Mouse (Mus musculus) heart, embryonic 16.5 days (tissue): ENCODE measurements around the gene Sparcl1. TPM values are rescaled to one million over a fixed set of nuclear protein-coding genes. Genes with fewer than 3 reads are reported as not detected.

Source experiments
- ATAC-seq: fragments of 200-750 bp; cut with Nextera tagmentation; replicated peaks from 2 replicates; pipeline ENCODE4 v1.8.0; 2017; ENCODE audit warnings: moderate number of reproducible peaks; ENCODE audit not compliant: insufficient read depth, low FRiP score; ENCODE audit errors: extremely low read depth
- H3K27ac ChIP-seq: fragments of 300-500 bp; sonication (generic); 2 replicates; pipeline ENCODE4 v1.5.1; 2014; ENCODE audit warnings: mild to moderate bottlenecking, low read length, control low read depth, moderate library complexity
- H3K27me3 ChIP-seq: fragments of 300-500 bp; sonication (generic); 2 replicates; pipeline ENCODE4 v1.6.1; 2014; ENCODE audit warnings: low read length, mixed read lengths; ENCODE audit not compliant: control insufficient read depth, insufficient read depth
- H3K36me3 ChIP-seq: fragments of 300-500 bp; sonication (generic); 2 replicates; pipeline ENCODE4 v1.6.1; 2014; ENCODE audit not compliant: control insufficient read depth, insufficient read depth
- H3K4me1 ChIP-seq: fragments of 300-500 bp; sonication (generic); 2 replicates; pipeline ENCODE4 v1.6.1; 2014; ENCODE audit warnings: low read length, mixed read lengths; ENCODE audit not compliant: control insufficient read depth, insufficient read depth
- H3K4me2 ChIP-seq: fragments of 300-500 bp; sonication (generic); 2 replicates; pipeline ENCODE4 v1.6.1; 2014; ENCODE audit warnings: low read depth, mild to moderate bottlenecking, control low read depth, low read length
- H3K4me3 ChIP-seq: fragments of 300-500 bp; sonication (generic); 2 replicates; pipeline ENCODE4 v1.5.1; 2014; ENCODE audit warnings: mild to moderate bottlenecking, control low read depth, low read length
- H3K9ac ChIP-seq: fragments of 300-500 bp; sonication (generic); 2 replicates; pipeline ENCODE4 v1.6.1; 2014; ENCODE audit warnings: low read length, control low read depth
- H3K9me3 ChIP-seq: fragments of 300-500 bp; sonication (generic); replicated peaks from 2 replicates; pipeline ENCODE4 v1.6.1; 2016; ENCODE audit warnings: low read length; ENCODE audit not compliant: control insufficient read depth
- WGBS: fragments of 180-500 bp; shearing (Covaris S2); extraction: QIAGEN DNeasy Blood & Tissue Kit; methylation state at CpG from one replicate; pipeline ENCODE4 v1.1.7; 2014; 5-methylcytosine and 5-hydroxymethylcytosine counted together
- polyA plus RNA-seq: library from polyadenylated mRNA; unstranded; fragments of >200 nt; fragmentation: Nextera tagmentation; extraction: Ambion mirVana; gene quantifications from 2 replicates; pipeline ENCODE4 v1.2.1, GENCODE M21; 2015

Sparcl1 gene
- polyA plus RNA-seq, 1 experiment from 2014 or later, result 131 TPM

DNA sequence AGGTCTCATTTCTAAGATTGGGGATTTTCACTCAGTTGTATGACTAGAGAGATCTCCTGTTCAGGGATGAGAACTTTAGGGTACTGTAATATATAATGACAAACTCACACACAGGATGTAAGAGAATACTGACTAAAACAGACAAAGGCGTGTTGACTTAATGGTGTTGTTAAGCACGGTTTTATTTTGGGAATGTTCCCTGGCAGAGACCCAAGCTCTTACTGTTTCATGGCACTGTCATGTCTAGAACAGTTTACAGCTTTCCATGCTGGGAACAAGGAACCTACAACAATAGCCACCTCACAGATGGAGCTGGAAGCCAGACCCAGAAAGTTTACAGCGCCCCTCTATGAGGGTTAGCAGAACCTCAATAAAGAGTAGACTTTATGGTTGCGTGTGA, 2.4 kb upstream of the Sparcl1 start:
- Histone ChIP-seq H3K4me1 (peaks cover 30% of the 10 kb centered on the region), H3K9ac (no peak overlapping the region), H3K36me3 (no peaks in the 10 kb centered on the region), H3K27ac (peak overlapping the region; percentile 72), H3K4me2 (no peak overlapping the region), H3K27me3 (no peaks in the 10 kb centered on the region), H3K4me3 (no peak overlapping the region), H3K9me3 (no peaks in the 10 kb centered on the region)
- no peak; the same call in 1 of the 2 replicates for ATAC-seq
- WGBS, result 50% methylated on average over 4 of the region's 4 CpGs

DNA sequence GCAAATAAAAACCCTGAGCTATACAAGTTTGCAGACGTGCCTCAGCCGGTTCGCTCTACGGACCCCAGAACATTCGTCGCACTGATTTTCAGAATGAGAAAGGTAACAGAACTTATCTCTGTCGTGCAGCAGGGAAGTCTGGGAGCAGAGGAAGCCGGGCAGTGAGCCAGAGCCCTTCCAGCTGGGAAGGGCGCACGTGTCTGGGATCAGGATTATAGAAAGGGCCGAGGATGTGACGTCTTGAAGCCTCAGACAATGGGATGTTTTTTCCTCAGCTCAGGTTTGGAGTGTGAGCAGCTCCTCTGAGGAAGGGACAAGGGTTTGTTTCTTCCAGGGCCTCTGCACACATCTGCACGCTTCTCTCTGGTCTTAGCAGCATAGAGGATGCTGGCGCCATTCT, 1.6 kb upstream of the Sparcl1 start:
- Histone ChIP-seq H3K27me3 (no peaks in the 10 kb centered on the region), H3K36me3 (no peaks in the 10 kb centered on the region), H3K27ac (peak overlapping the region; percentile 90), H3K9me3 (no peaks in the 10 kb centered on the region), H3K4me3 (peak overlapping the region; percentile 22), H3K4me1 (peaks cover 30% of the 10 kb centered on the region), H3K4me2 (peak overlapping the region; percentile 48), H3K9ac (peak overlapping the region; percentile 43; the same call in 1 of the 2 replicates)
- ATAC-seq, result peak; percentile 67
- WGBS, result 19% methylated on average over 14 of the region's 14 CpGs

DNA sequence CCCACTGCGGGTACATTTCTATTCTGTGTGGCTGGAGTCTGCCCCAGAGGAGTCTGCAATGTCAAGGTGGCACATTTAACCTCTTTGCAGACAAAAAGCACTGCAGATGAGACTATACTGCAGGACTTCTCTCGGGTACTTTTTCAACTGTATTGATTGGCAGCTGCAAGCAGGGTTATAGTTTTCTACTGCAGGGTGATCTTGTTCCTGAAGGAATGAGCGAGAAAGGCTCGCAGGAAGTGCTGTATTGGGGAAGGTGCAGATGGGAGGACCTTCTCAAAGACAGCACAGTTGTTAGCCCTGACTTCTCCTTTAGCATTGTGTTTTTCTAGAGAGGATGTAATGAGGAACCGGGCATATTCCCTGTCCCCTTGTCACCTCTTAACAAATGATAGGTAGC, 1.0 kb downstream of the Sparcl1 start:
- Histone ChIP-seq H3K9ac (peak overlapping the region; percentile 73), H3K4me2 (peak overlapping the region; percentile 58), H3K27me3 (no peaks in the 10 kb centered on the region), H3K4me1 (peaks cover 54% of the 10 kb centered on the region), H3K27ac (peak overlapping the region; percentile 89), H3K9me3 (no peaks in the 10 kb centered on the region), H3K4me3 (peak overlapping the region; percentile 47), H3K36me3 (no peaks in the 10 kb centered on the region)
- 36% methylated on average over 5 of the region's 5 CpGs for WGBS
- ATAC-seq, result no peak

DNA sequence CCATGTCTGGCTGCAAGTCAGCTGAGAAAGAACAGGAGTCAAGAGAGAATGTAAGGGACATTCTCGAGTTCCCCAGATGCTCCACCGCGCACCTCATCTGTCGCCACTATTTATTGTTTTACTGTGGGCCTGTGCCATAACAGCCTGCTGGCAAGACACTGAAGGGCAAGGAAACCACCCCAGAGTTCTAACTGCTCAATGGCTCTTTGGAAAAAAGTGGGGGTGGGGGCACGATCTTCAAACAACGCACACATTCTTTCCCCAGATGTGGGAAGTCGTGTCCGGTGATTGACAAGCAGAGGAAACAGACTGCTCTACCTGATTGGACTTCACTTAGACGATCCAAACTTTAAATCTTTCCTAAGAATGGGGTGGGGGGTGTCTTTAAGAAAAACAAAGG, 1.5 kb downstream of the Sparcl1 start:
- no peak for ATAC-seq
- 10% methylated on average over 9 of the region's 9 CpGs for WGBS
- peak overlapping the region; percentile 73 for H3K9ac ChIP-seq

DNA sequence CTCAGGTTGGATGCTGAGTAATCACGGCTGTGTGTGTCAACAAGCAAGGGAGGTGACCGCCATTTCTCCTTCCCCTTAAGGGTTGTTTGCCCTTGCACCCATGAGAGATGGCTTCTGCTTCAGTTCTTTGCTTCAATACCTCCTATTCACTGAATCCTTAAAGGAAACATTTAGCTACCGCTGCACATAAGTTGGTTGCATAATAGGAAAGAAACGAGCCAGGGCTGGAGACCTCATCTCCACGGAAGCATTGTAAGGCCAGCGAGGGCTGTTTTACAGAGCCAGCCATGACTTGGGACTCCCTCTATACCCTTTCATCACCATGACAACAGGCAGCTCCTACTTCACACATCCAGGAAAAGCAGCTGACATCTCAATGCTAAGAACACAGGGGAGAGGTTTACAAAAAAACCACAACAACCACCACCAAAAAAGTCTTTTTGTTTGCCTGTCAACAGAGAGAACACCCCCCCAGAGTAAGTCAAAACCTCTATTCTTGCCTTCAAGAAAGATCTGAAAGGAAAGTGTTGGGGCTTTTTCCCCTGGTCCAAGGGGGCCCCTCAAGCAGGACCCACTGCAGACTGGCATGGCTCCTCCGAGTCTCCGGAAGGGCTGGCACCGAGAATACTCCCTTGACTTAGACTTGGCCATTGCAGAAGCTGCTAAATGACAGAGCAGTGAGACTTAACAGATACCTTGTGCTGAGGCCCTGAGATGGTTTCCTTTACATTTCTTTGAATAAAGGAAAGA, 3.2 kb downstream of the Sparcl1 start:
- Histone ChIP-seq H3K4me2 (peak overlapping the region; percentile 58), H3K9me3 (no peaks in the 10 kb centered on the region), H3K27ac (peak overlapping the region; percentile 68), H3K4me3 (peak overlapping the region; percentile 29), H3K36me3 (no peaks in the 10 kb centered on the region), H3K9ac (0 out of 2 replicates have a peak overlapping the region, but pooled peaks have one; percentile 22), H3K4me1 (peaks cover 46% of the 10 kb centered on the region), H3K27me3 (no peaks in the 10 kb centered on the region)
- no peak for ATAC-seq
- WGBS, result 54% methylated on average over 9 of the region's 9 CpGs

More for the DNA sequence above, 1.5 kb downstream of the Sparcl1 start:
- H3K4me2 ChIP-seq, result peak overlapping the region; percentile 58
- H3K4me1 ChIP-seq, result peaks cover 55% of the 10 kb centered on the region
- H3K36me3 ChIP-seq, result no peaks in the 10 kb centered on the region
- no peaks in the 10 kb centered on the region for H3K27me3 ChIP-seq
- peak overlapping the region; percentile 89 for H3K27ac ChIP-seq
- H3K4me3 ChIP-seq, result peak overlapping the region; percentile 47
- H3K9me3 ChIP-seq, result no peaks in the 10 kb centered on the region

DNA sequence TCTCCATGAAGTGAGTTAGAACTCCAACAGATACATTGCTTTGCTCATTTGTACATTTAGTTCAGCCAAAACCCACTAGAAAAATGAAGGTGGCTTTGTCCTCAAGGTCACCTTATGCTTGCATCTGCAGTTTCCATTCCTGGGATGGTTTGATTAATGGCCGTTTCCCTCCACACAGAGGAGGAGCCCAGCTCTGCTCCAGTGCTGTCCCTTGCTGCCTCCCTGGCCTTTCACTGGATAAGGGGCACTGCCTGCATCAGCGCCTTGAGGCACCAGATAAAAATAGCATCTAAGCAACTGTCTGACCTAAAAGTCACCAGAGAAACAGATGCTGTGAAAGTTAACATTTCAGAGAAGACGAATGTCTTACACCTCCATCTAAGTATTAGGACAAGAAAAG, 4.0 kb downstream of the Sparcl1 start:
- peak overlapping the region; percentile 53; the same call in 1 of the 2 replicates for H3K9ac ChIP-seq
- 26% methylated on average over 3 of the region's 3 CpGs for WGBS
- H3K27me3 ChIP-seq, result no peaks in the 10 kb centered on the region
- H3K4me1 ChIP-seq, result peaks cover 39% of the 10 kb centered on the region
- no peaks in the 10 kb centered on the region for H3K9me3 ChIP-seq
- ATAC-seq, result 0 out of 2 replicates have a peak, but pooled peaks have one; percentile 41
- H3K36me3 ChIP-seq, result no peaks in the 10 kb centered on the region
- H3K4me2 ChIP-seq, result peak overlapping the region; percentile 58
- H3K27ac ChIP-seq, result peak overlapping the region; percentile 82
- H3K4me3 ChIP-seq, result no peak overlapping the region; the same call in 1 of the 2 replicates

DNA sequence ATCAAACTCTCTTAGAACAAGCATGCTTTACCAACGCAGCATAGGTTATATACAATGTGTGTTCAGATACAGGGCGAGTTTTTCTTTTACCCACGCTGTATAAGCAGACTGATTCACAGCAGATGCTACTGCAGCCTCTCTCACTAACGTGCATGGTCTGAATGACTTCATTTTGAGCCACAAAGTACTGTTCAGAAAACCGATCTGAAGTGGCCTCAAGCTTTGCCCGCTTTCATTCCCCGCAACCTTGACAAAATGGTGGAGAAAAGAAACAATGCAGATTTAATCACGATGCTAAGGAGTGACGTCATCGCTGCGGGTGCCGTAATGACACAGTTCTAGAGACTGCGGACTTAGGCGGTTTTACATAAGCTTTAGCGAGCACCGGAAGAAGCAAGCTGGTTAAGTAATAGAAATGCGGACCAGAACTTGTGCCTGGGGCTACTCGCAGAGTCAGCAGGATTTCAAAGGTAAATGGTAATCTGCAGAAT, 4.6 kb downstream of the Sparcl1 start:
- H3K27ac ChIP-seq, result peak overlapping the region; percentile 82
- peaks cover 39% of the 10 kb centered on the region for H3K4me1 ChIP-seq
- H3K9ac ChIP-seq, result peak overlapping the region; percentile 53; the same call in 1 of the 2 replicates
- ATAC-seq, result no peak
- peak overlapping the region; percentile 24 for H3K4me3 ChIP-seq
- H3K36me3 ChIP-seq, result no peaks in the 10 kb centered on the region
- 28% methylated on average over 18 of the region's 18 CpGs for WGBS
- H3K27me3 ChIP-seq, result no peaks in the 10 kb centered on the region
- no peaks in the 10 kb centered on the region for H3K9me3 ChIP-seq
- peak overlapping the region; percentile 58 for H3K4me2 ChIP-seq

DNA sequence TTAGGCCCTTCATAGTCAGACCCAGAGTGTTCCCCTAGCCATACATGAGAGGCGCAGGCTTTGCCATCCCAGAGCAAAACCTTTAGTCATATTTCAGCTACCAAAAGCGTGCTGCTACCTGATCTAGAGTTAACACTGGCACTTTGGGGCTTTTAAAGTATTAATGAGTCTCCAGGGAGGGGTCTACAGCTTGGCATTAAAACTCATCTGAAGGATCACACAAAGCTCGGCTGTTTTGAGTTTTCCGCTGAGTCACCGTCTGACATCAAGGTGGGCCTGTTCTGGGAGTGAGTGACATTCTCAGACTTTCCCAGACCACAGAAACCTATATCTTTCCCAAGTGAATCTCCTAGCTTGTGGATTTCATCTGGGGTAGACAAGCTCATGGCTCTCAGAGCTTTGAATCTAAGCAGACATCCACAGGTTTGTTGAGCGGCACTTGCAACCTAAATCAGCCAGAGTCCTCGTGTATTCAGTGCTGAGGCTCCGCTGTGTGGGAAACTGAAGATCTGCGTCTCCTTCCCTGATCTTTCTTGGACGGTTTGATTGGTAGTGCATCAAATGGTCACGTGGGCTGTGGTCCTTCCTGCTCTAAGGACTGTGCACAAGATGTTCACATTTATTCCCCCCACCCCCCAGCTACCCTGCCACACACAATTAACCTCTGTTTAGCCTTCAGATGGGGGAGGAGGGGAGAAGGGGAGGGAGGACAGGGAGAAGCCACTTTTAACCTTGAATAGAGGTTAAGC, 5.2 kb downstream of the Sparcl1 start:
- H3K4me3 ChIP-seq, result no peak overlapping the region
- WGBS, result 65% methylated on average over 11 of the region's 11 CpGs
- peaks cover 34% of the 10 kb centered on the region for H3K4me1 ChIP-seq

DNA sequence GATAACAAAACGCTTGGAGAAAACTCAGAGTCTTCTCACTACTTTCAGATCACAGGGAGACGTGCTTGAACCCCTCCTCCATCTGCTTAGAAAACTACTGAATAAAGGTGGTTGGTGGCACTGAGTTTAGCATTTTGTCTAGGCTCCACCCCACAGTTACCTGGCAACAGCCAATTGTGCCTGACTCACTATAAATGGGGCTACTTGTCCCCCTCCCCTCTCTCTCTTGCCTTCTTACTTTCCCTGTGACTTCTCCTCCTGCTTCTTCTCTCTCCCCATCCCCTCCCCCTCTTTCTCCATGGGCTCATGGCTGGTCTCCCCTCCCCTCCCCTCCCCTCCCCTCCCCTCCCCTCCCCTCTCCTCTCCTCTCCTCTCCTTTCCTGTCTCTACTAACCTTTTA, 9.4 kb downstream of the Sparcl1 start:
- no peak overlapping the region for H3K27ac ChIP-seq
- H3K4me2 ChIP-seq, result no peak overlapping the region
- no peak overlapping the region for H3K4me3 ChIP-seq
- ATAC-seq, result no peak
- H3K4me1 ChIP-seq, result peaks cover 27% of the 10 kb centered on the region
- H3K9me3 ChIP-seq, result no peaks in the 10 kb centered on the region
- H3K36me3 ChIP-seq, result no peaks in the 10 kb centered on the region
- 75% methylated on average over 2 of the region's 2 CpGs for WGBS
- H3K9ac ChIP-seq, result no peak overlapping the region
- no peaks in the 10 kb centered on the region for H3K27me3 ChIP-seq

More for the DNA sequence above, 5.2 kb downstream of the Sparcl1 start:
- no peaks in the 10 kb centered on the region for H3K27me3 ChIP-seq
- H3K9ac ChIP-seq, result peak overlapping the region; percentile 53
- peak overlapping the region; percentile 58 for H3K4me2 ChIP-seq
- H3K27ac ChIP-seq, result peak overlapping the region; percentile 82
- no peaks in the 10 kb centered on the region for H3K36me3 ChIP-seq
- no peaks in the 10 kb centered on the region for H3K9me3 ChIP-seq
- no peak for ATAC-seq
